Mouse (Mus musculus): ENCODE measurements around the gene Dvl3. TPM values are rescaled to one million over a fixed set of nuclear protein-coding genes. Genes with fewer than 3 reads are reported as not detected.

Dvl3 gene
- total and polyA plus RNA-seq, 2 experiments from 2014 or later: 11.4 to 36.9 TPM

- Histone ChIP-seq H3K27me3 (ENCODE audit: control insufficient read depth, insufficient read depth, low read length) (no peaks in the 10 kb centered on the region), H3K9ac (replicated peaks; ENCODE audit: low read depth, low read length) (no peak overlapping the region), H3K4me1 (ENCODE audit: control insufficient read depth, insufficient read depth) (peaks cover 21% of the 10 kb centered on the region), H3K9me3 (replicated peaks; ENCODE audit: control insufficient read depth, low read length) (no peaks in the 10 kb centered on the region), H3K27ac (ENCODE audit: low read depth) (0 out of 2 replicates have a peak overlapping the region, but pooled peaks have one; percentile 16), H3K36me3 (replicated peaks; ENCODE audit: control insufficient read depth, insufficient read depth, low read length) (peaks cover 57% of the 10 kb centered on the region), H3K4me3 (ENCODE audit: low read depth, low read length) (peak overlapping the region; percentile 96; the same call in 1 of the 2 replicates), H3K4me2 (ENCODE audit: low read depth, low read length) (peak overlapping the region; percentile 80)
- TF ChIP-seq EP300 (IDR thresholded peaks at IDR 0.05; ENCODE audit: low read depth): no peak
- no peak for TF ChIP-seq CTCF (IDR thresholded peaks at IDR 0.05; ENCODE audit: low read depth)
- 32% methylated on average over 6 of the region's 6 CpGs for WGBS
- DNase-seq (ENCODE audit: low spot score): no peak
- ATAC-seq (ENCODE audit: insufficient read depth, low read depth): no peak
Observed at GRCm38 (mm10) chr16:20537601-20538320, 21.0 kb downstream of the Dvl3 start.

DNA sequence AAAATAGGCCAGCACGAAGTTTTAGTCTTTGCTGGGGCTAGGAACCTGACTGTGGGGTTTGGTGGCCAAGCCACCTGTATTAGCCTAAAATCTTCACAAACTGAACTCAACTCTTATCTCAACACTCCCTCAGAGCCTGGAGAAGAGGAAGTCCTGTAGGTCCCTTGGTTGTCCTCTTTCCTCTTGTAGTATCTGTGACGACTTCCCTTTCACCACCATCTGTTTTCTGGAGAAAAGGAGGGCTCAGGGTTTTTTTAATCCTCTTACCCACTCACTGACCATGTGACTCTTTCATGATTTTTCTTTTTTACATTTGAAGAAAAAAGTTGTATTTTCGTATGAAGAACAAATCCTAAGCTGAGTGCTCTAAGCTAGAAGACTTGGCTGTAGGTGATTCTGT is 22.9 kb downstream of the Dvl3 start:
- Histone ChIP-seq H3K4me2 (ENCODE audit: low read depth, low read length) (no peak overlapping the region), H3K27me3 (ENCODE audit: control insufficient read depth, insufficient read depth, low read length) (no peaks in the 10 kb centered on the region), H3K9me3 (replicated peaks; ENCODE audit: control insufficient read depth, low read length) (no peaks in the 10 kb centered on the region), H3K27ac (ENCODE audit: low read depth) (no peak overlapping the region), H3K9ac (replicated peaks; ENCODE audit: low read depth, low read length) (no peak overlapping the region), H3K4me1 (ENCODE audit: control insufficient read depth, insufficient read depth) (peaks cover 21% of the 10 kb centered on the region), H3K4me3 (ENCODE audit: low read depth, low read length) (no peak overlapping the region), H3K36me3 (replicated peaks; ENCODE audit: control insufficient read depth, insufficient read depth, low read length) (peaks cover 62% of the 10 kb centered on the region)
- 73% methylated on average over 3 of the region's 3 CpGs for WGBS
- DNase-seq (ENCODE audit: low spot score) (no peak), ATAC-seq (ENCODE audit: insufficient read depth, low read depth) (no peak)
- no peak for TF ChIP-seq EP300 (IDR thresholded peaks at IDR 0.05; ENCODE audit: low read depth)
- TF ChIP-seq CTCF (IDR thresholded peaks at IDR 0.05; ENCODE audit: low read depth): no peak

DNA sequence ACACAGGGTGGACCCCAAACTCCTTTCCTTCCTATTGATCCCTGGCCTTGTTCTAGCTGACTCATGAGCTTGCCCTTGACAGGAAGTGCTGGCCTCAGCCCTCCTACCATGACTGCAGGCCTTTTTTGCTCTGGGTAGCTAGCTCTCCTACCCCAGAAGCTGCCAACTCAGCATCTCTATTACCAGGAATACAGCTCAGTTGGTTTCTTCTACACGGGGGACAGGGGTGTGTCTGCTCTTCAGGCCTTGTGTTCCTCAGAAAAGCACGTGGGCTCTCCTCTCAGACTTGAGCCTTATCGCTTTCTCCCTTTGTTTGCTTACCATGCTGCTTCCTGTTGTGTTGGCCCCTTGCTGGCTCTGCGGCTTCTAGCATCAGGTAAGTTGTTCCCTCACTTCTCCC is 23.7 kb downstream of the Dvl3 start:
- WGBS: 64% methylated on average over 4 of the region's 4 CpGs
- Histone ChIP-seq H3K36me3 (replicated peaks; ENCODE audit: control insufficient read depth, insufficient read depth, low read length) (peaks cover 69% of the 10 kb centered on the region), H3K4me2 (ENCODE audit: low read depth, low read length) (no peak overlapping the region), H3K27me3 (ENCODE audit: control insufficient read depth, insufficient read depth, low read length) (no peaks in the 10 kb centered on the region), H3K9me3 (replicated peaks; ENCODE audit: control insufficient read depth, low read length) (no peaks in the 10 kb centered on the region), H3K27ac (ENCODE audit: low read depth) (no peak overlapping the region), H3K9ac (replicated peaks; ENCODE audit: low read depth, low read length) (no peak overlapping the region), H3K4me1 (ENCODE audit: control insufficient read depth, insufficient read depth) (peaks cover 21% of the 10 kb centered on the region), H3K4me3 (ENCODE audit: low read depth, low read length) (no peak overlapping the region)
- TF ChIP-seq CTCF (IDR thresholded peaks at IDR 0.05; ENCODE audit: low read depth) (no peak), EP300 (IDR thresholded peaks at IDR 0.05; ENCODE audit: low read depth) (no peak)
- no peak for DNase-seq (ENCODE audit: low spot score)
- ATAC-seq (ENCODE audit: insufficient read depth, low read depth): no peak

- Histone ChIP-seq H3K27me3 (ENCODE audit: control insufficient read depth, insufficient read depth, low read length) (no peaks in the 10 kb centered on the region), H3K4me3 (ENCODE audit: low read depth, low read length) (no peak overlapping the region), H3K9me3 (replicated peaks; ENCODE audit: control insufficient read depth, low read length) (no peaks in the 10 kb centered on the region), H3K4me2 (ENCODE audit: low read depth, low read length) (no peak overlapping the region), H3K4me1 (ENCODE audit: control insufficient read depth, insufficient read depth) (peaks cover 13% of the 10 kb centered on the region), H3K27ac (ENCODE audit: low read depth) (no peak overlapping the region), H3K36me3 (replicated peaks; ENCODE audit: control insufficient read depth, insufficient read depth, low read length) (peaks cover 53% of the 10 kb centered on the region), H3K9ac (replicated peaks; ENCODE audit: low read depth, low read length) (no peak overlapping the region)
- 88% methylated on average over 10 of the region's 10 CpGs for WGBS
- DNase-seq (ENCODE audit: low spot score) (no peak), ATAC-seq (ENCODE audit: insufficient read depth, low read depth) (no peak)
- no peak for TF ChIP-seq EP300 (IDR thresholded peaks at IDR 0.05; ENCODE audit: low read depth)
- no peak for TF ChIP-seq CTCF (IDR thresholded peaks at IDR 0.05; ENCODE audit: low read depth)
Observed at GRCm38 (mm10) chr16:20545696-20546095, 28.9 kb downstream of the Dvl3 start.

- ATAC-seq (ENCODE audit: insufficient read depth, low read depth) (no peak), DNase-seq (ENCODE audit: low spot score) (no peak)
- TF ChIP-seq EP300 (IDR thresholded peaks at IDR 0.05; ENCODE audit: low read depth) (no peak), CTCF (IDR thresholded peaks at IDR 0.05; ENCODE audit: low read depth) (no peak)
- no peaks in the 10 kb centered on the region for H3K27me3 ChIP-seq (ENCODE audit: control insufficient read depth, insufficient read depth, low read length)
- H3K4me2 ChIP-seq (ENCODE audit: low read depth, low read length): peak overlapping the region; percentile 87
- peak overlapping the region; percentile 44 for H3K27ac ChIP-seq (ENCODE audit: low read depth)
- H3K4me3 ChIP-seq (ENCODE audit: low read depth, low read length): peak overlapping the region; percentile 73
- H3K4me1 ChIP-seq (ENCODE audit: control insufficient read depth, insufficient read depth): peaks cover 13% of the 10 kb centered on the region
- H3K9ac ChIP-seq (replicated peaks; ENCODE audit: low read depth, low read length): peak overlapping the region; percentile 51; the same call in 1 of the 2 replicates
- H3K36me3 ChIP-seq (replicated peaks; ENCODE audit: control insufficient read depth, insufficient read depth, low read length): peaks cover 51% of the 10 kb centered on the region
- H3K9me3 ChIP-seq (replicated peaks; ENCODE audit: control insufficient read depth, low read length): no peaks in the 10 kb centered on the region
- 37% methylated on average over 5 of the region's 5 CpGs for WGBS
Observed at GRCm38 (mm10) chr16:20547423-20547822, 30.6 kb downstream of the Dvl3 start.
